Mouse (Mus musculus): ENCODE measurements around the gene Arhgef15. TPM values are rescaled to one million over a fixed set of nuclear protein-coding genes. Genes with fewer than 3 reads are reported as not detected.

The Arhgef15 gene
- polyA plus RNA-seq, 1 experiment from 2014 or later = 23.9 TPM

GRCm38 (mm10) chr11:68901351-68902046, 55.8 kb downstream of the Arhgef15 start, which contains the start of gene Rpl26:
TSS of gene Rpl26 (plus strand) at chr11:68901583.
- H3K27ac ChIP-seq (ENCODE audit: low read depth) = peak within 1 kb of the TSS; percentile 88
- peak; percentile 99 for TF ChIP-seq CTCF (IDR thresholded peaks at IDR 0.05; ENCODE audit: low read depth)
- ATAC-seq (ENCODE audit: insufficient read depth) (peak; percentile 85), DNase-seq (peak; percentile 100)
- H3K36me3 ChIP-seq (ENCODE audit: insufficient read depth) = peaks cover 41% of the 10 kb centered on the region
- H3K4me3 ChIP-seq (ENCODE audit: low read depth, low read length) = peak within 1 kb of the TSS; percentile 96
- peak within 1 kb of the TSS; percentile 99 for H3K9ac ChIP-seq
- peak within 1 kb of the TSS; percentile 79 for H3K4me2 ChIP-seq
- H3K27me3 ChIP-seq (ENCODE audit: insufficient read depth, low read length) = no peaks in the 10 kb centered on the region
- H3K9me3 ChIP-seq (ENCODE audit: low read depth, low read length) = no peaks in the 10 kb centered on the region
- peaks cover 3% of the 10 kb centered on the region; the same call in 1 of the 2 replicates for H3K4me1 ChIP-seq (ENCODE audit: insufficient read depth)
- under 1% methylated on average over 52 of the region's 52 CpGs for WGBS

- no peaks in the 10 kb centered on the region for H3K9me3 ChIP-seq (ENCODE audit: low read depth, low read length)
- ATAC-seq (ENCODE audit: insufficient read depth) = peak; percentile 41
- H3K4me3 ChIP-seq (ENCODE audit: low read depth, low read length) = peak overlapping the region; percentile 96
- TF ChIP-seq CTCF (IDR thresholded peaks at IDR 0.05; ENCODE audit: low read depth) = no peak
- peaks cover 34% of the 10 kb centered on the region for H3K36me3 ChIP-seq (ENCODE audit: insufficient read depth)
- WGBS = 24% methylated on average over 31 of the region's 31 CpGs
- no peaks in the 10 kb centered on the region for H3K27me3 ChIP-seq (ENCODE audit: insufficient read depth, low read length)
- DNase-seq = no peak
- H3K4me2 ChIP-seq = peak overlapping the region; percentile 69
- H3K9ac ChIP-seq = peak overlapping the region; percentile 99
- no peak overlapping the region for H3K27ac ChIP-seq (ENCODE audit: low read depth)
- peaks cover 3% of the 10 kb centered on the region; the same call in 1 of the 2 replicates for H3K4me1 ChIP-seq (ENCODE audit: insufficient read depth)
Observed at GRCm38 (mm10) chr11:68900519-68901350, 56.5 kb downstream of the Arhgef15 start.

GRCm38 (mm10) chr11:68899815-68900214, 57.5 kb downstream of the Arhgef15 start:
- Histone ChIP-seq H3K27me3 (ENCODE audit: insufficient read depth, low read length) (no peaks in the 10 kb centered on the region), H3K9ac (no peak overlapping the region), H3K27ac (ENCODE audit: low read depth) (no peak overlapping the region), H3K36me3 (ENCODE audit: insufficient read depth) (peaks cover 25% of the 10 kb centered on the region), H3K9me3 (ENCODE audit: low read depth, low read length) (no peaks in the 10 kb centered on the region), H3K4me3 (ENCODE audit: low read depth, low read length) (no peak overlapping the region), H3K4me2 (no peak overlapping the region), H3K4me1 (ENCODE audit: insufficient read depth) (peaks cover 3% of the 10 kb centered on the region; the same call in 1 of the 2 replicates)
- no peak for TF ChIP-seq CTCF (IDR thresholded peaks at IDR 0.05; ENCODE audit: low read depth)
- ATAC-seq (ENCODE audit: insufficient read depth) = no peak
- WGBS = 83% methylated on average over 8 of the region's 8 CpGs
- no peak for DNase-seq

GRCm38 (mm10) chr11:68898790-68899189, 58.5 kb downstream of the Arhgef15 start:
- Histone ChIP-seq H3K27me3 (ENCODE audit: insufficient read depth, low read length) (no peaks in the 10 kb centered on the region), H3K4me1 (ENCODE audit: insufficient read depth) (peaks cover 3% of the 10 kb centered on the region; the same call in 1 of the 2 replicates), H3K36me3 (ENCODE audit: insufficient read depth) (peaks cover 15% of the 10 kb centered on the region), H3K4me3 (ENCODE audit: low read depth, low read length) (no peak overlapping the region), H3K9me3 (ENCODE audit: low read depth, low read length) (no peaks in the 10 kb centered on the region), H3K27ac (ENCODE audit: low read depth) (no peak overlapping the region), H3K9ac (no peak overlapping the region), H3K4me2 (no peak overlapping the region)
- 71% methylated on average over 6 of the region's 6 CpGs for WGBS
- no peak for TF ChIP-seq CTCF (IDR thresholded peaks at IDR 0.05; ENCODE audit: low read depth)
- DNase-seq (no peak), ATAC-seq (ENCODE audit: insufficient read depth) (no peak)

- WGBS = 54% methylated on average over 6 of the region's 6 CpGs
- no peak for TF ChIP-seq CTCF (IDR thresholded peaks at IDR 0.05; ENCODE audit: low read depth)
- Histone ChIP-seq H3K4me3 (ENCODE audit: low read depth, low read length) (no peak overlapping the region), H3K4me2 (no peak overlapping the region), H3K4me1 (ENCODE audit: insufficient read depth) (peaks cover 3% of the 10 kb centered on the region; the same call in 1 of the 2 replicates), H3K36me3 (ENCODE audit: insufficient read depth) (peaks cover 5% of the 10 kb centered on the region), H3K27me3 (ENCODE audit: insufficient read depth, low read length) (no peaks in the 10 kb centered on the region), H3K9ac (no peak overlapping the region), H3K27ac (ENCODE audit: low read depth) (no peak overlapping the region), H3K9me3 (ENCODE audit: low read depth, low read length) (no peaks in the 10 kb centered on the region)
- no peak for DNase-seq
- ATAC-seq (ENCODE audit: insufficient read depth) = no peak
Observed at GRCm38 (mm10) chr11:68897838-68898237, 59.4 kb downstream of the Arhgef15 start.

GRCm38 (mm10) chr11:68897120-68897519, 60.2 kb downstream of the Arhgef15 start:
- H3K27ac ChIP-seq (ENCODE audit: low read depth) = no peak overlapping the region

GRCm38 (mm10) chr11:68896247-68896646, 61.0 kb downstream of the Arhgef15 start:
- no peak overlapping the region for H3K4me2 ChIP-seq
- H3K9ac ChIP-seq = no peak overlapping the region
- H3K27me3 ChIP-seq (ENCODE audit: insufficient read depth, low read length) = no peaks in the 10 kb centered on the region
- no peak overlapping the region for H3K27ac ChIP-seq (ENCODE audit: low read depth)
- no peaks in the 10 kb centered on the region for H3K36me3 ChIP-seq (ENCODE audit: insufficient read depth)
- no peak for ATAC-seq (ENCODE audit: insufficient read depth)
- no peak overlapping the region for H3K4me3 ChIP-seq (ENCODE audit: low read depth, low read length)
- no peaks in the 10 kb centered on the region for H3K9me3 ChIP-seq (ENCODE audit: low read depth, low read length)
- WGBS = 85% methylated on average over 5 of the region's 5 CpGs
- no peak for DNase-seq
- H3K4me1 ChIP-seq (ENCODE audit: insufficient read depth) = peaks cover 6% of the 10 kb centered on the region; the same call in 1 of the 2 replicates
- no peak for TF ChIP-seq CTCF (IDR thresholded peaks at IDR 0.05; ENCODE audit: low read depth)

More at GRCm38 (mm10) chr11:68897120-68897519, 60.2 kb downstream of the Arhgef15 start:
- DNase-seq (peak; percentile 76), ATAC-seq (ENCODE audit: insufficient read depth) (no peak)
- Histone ChIP-seq H3K4me1 (ENCODE audit: insufficient read depth) (peaks cover 3% of the 10 kb centered on the region; the same call in 1 of the 2 replicates), H3K4me2 (no peak overlapping the region), H3K4me3 (ENCODE audit: low read depth, low read length) (no peak overlapping the region), H3K27me3 (ENCODE audit: insufficient read depth, low read length) (no peaks in the 10 kb centered on the region), H3K9me3 (ENCODE audit: low read depth, low read length) (no peaks in the 10 kb centered on the region), H3K36me3 (ENCODE audit: insufficient read depth) (no peaks in the 10 kb centered on the region), H3K9ac (no peak overlapping the region)
- TF ChIP-seq CTCF (IDR thresholded peaks at IDR 0.05; ENCODE audit: low read depth) = peak; percentile 83
- 53% methylated on average over 4 of the region's 4 CpGs for WGBS
